In the genomic region with DNA sequence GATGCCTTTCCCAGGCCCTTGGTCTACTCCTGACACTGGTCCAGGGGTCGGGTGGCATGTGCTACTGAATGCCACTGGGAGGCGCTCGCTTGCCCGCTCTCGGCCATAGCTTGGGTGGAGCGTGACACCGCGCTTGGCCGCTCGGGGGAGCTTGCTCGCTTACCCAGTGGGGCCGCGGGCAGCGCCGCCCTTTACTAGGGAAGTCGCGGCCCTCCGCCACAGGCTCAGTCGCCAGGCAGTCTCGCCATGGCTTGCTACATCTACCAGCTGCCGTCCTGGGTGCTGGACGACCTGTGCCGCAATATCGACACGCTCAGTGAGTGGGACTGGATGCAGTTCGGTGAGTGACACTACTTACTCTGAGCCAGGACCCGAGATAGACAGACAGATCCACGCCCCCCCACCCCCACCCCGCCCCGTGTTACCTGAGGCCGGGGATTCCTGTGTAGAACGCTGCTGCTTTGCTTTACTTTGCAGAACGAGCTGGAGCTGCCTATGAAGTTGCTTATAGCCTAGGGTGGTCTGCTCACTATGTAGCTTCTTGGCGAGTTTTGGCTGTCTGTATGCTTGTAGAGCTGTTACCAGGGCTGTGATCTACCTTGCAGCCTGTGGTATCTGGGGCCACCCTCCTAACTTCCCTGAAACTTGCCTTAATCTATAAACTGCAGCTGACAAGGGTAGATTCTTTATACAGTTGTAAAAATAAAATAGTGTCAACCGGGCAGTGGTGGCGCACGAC, we compare ENCODE assay signal across 8 mouse cellular contexts. TPM values are rescaled to one million over a fixed set of nuclear protein-coding genes. Genes with fewer than 3 reads are reported as not detected.
DNase-seq lines count a peak whose midpoint lies in the region; ATAC-seq lines count a peak whose summit lies in the region.

Gene Irak2, plus strand, starts transcription at position 166 of the 739 bp plus-strand sequence.

- peak; percentile 97 for ATAC-seq in activated CD4-positive, CD25-positive, alpha-beta regulatory T cell, adult 4 months
- ATAC-seq in inflammation-experienced regulatory T-cells, adult 6 months = peak; percentile 98
- ATAC-seq in megakaryocyte-erythroid progenitor cell, adult 5-6 weeks (replicated peaks; ENCODE audit: low FRiP score, low TSS enrichment, poor library complexity, severe bottlenecking) = peak; percentile 96

- intact Hi-C loops in gastrocnemius, postnatal 14 days (cut with DNase I; ENCODE audit: low total_unique reads) = loop anchor here (2.0 kb wide), 1 partner anchor 42 kb away; no protein-coding TSS in a partner anchor
- intact Hi-C loops in left cerebral cortex, postnatal 10 days (cut with DNase I) = loop anchor here (2.0 kb wide), 3 partner anchors 42 to 432 kb away; partner anchors contain the start of gene Tatdn2

- DNase-seq in embryo, embryonic 10 days (ENCODE audit: low spot score) = peak; percentile 96
- peak; percentile 97 for DNase-seq in gastrocnemius, postnatal 14 days
- peak; percentile 88 to 96 for DNase-seq in left cerebral cortex, postnatal 10 days (ENCODE audit: extremely low spot score in 1 of 2, low spot score in 2 of 2)
- peak; percentile 93 for DNase-seq in right cerebral cortex, postnatal 25 days
- peak; percentile 90 to 95 for DNase-seq in urinary bladder, postnatal 4 days (ENCODE audit: low spot score in 2 of 2)

RNA-seq across cellular contexts. Expression of gene Irak2, which starts in this region (rescaled TPM):
- 10 to 100 TPM; 21.9 to 29.8 TPM for polyA plus RNA-seq in activated CD4-positive, CD25-positive, alpha-beta regulatory T cell, adult 4 months (2017; shearing (Covaris generic))
- 1 to 10 TPM; 4.7 to 4.8 TPM for total RNA-seq in gastrocnemius, postnatal 14 days (2021)
- polyA plus RNA-seq in inflammation-experienced regulatory T-cells, adult 6 months (2017; shearing (Covaris generic)) = 10 to 100 TPM; 18.1 to 35.7 (median 21.5) TPM
- total RNA-seq in left cerebral cortex, postnatal 10 days (2021) = 10 to 100 TPM; 13.0 to 14.2 TPM
- 18.6 and 21.6 TPM in 2 replicates for total RNA-seq in megakaryocyte-erythroid progenitor cell, adult 5-6 weeks (2014; fragmentation: Nextera tagmentation)
- total RNA-seq in megakaryocyte-erythroid progenitor cell, adult 5-6 weeks (2017) = 30.4 and 37.3 TPM in 2 replicates

Comparison
In these comparisons a context has a peak if more than half of its experiments do, and no peak if none do; other contexts are left out.
1. Peak in every context shown above with its lines: DNase-seq and ATAC-seq.